Mouse (Mus musculus): ENCODE data around the gene Chadl.

DNA sequence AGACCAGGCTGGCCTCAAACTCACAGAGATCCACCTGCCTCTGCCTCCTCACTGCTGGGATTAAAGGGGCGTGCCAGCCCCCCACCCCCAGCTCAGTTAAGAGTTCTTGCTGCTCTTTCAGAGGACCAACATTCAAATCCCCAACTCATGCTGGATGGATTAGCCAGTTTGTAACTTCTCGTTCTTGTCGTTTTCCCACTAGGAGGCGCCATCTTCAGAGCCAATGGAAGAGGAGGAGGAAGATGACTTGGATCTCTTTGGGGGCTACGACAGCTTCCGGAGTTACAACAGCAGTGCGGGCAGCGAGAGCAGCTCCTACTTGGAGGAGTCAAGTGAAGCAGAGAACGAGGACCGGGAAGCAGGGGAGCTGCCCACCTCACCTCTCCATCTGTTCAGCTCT, 30.1 kb downstream of the Chadl start:
- TF ChIP-seq POLR2A (IDR thresholded peaks at IDR 0.05; ENCODE audit: borderline replicate concordance, extremely low read depth, low read depth, low read length) (no peak), CTCF (IDR thresholded peaks at IDR 0.05; ENCODE audit: insufficient read depth, low read length) (no peak)

Data from lung, adult 2 months (tissue).